Mouse (Mus musculus) kidney, embryonic 16.5 days (tissue): ENCODE data around the gene Pdgfb. TPM values are rescaled to one million over a fixed set of nuclear protein-coding genes. Genes with fewer than 3 reads are reported as not detected.

Source experiments
- ATAC-seq: fragments of 200-750 bp; cut with Nextera tagmentation; 2 replicates; pipeline ENCODE4 v1.8.0; 2017; ENCODE audit warnings: moderate TSS enrichment; ENCODE audit not compliant: low FRiP score, low TSS enrichment
- H3K27ac ChIP-seq: fragments of 300-500 bp; sonication (generic); 2 replicates; pipeline ENCODE4 v1.5.1; 2014; ENCODE audit warnings: low read length
- H3K27me3 ChIP-seq: fragments of 300-500 bp; sonication (generic); 2 replicates; pipeline ENCODE4 v1.6.1; 2014; ENCODE audit warnings: low read length, control low read depth, mixed read lengths; ENCODE audit not compliant: insufficient read depth
- H3K36me3 ChIP-seq: fragments of 300-500 bp; sonication (generic); 2 replicates; pipeline ENCODE4 v1.6.1; 2014; ENCODE audit warnings: low read length, control low read depth, mixed read lengths; ENCODE audit not compliant: insufficient read depth
- H3K4me1 ChIP-seq: fragments of 300-500 bp; sonication (generic); 2 replicates; pipeline ENCODE4 v1.6.1; 2014; ENCODE audit warnings: low read length, control low read depth, mixed read lengths; ENCODE audit not compliant: insufficient read depth
- H3K4me2 ChIP-seq: fragments of 300-500 bp; sonication (generic); replicated peaks from 2 replicates; pipeline ENCODE4 v1.6.1; 2014; ENCODE audit warnings: low read depth, low read length
- H3K4me3 ChIP-seq: fragments of 300-500 bp; sonication (generic); 2 replicates; pipeline ENCODE4 v1.5.1; 2014; ENCODE audit warnings: mild to moderate bottlenecking, low read length
- H3K9ac ChIP-seq: fragments of 300-500 bp; sonication (generic); replicated peaks from 2 replicates; pipeline ENCODE4 v1.6.1; 2014; ENCODE audit warnings: low read length
- H3K9me3 ChIP-seq: fragments of 300-500 bp; sonication (generic); 2 replicates; pipeline ENCODE4 v1.6.1; 2016; ENCODE audit warnings: low read length, control low read depth
- WGBS: fragments of 180-500 bp; shearing (Covaris S2); extraction: QIAGEN DNeasy Blood & Tissue Kit; methylation state at CpG from one replicate; pipeline ENCODE4 v1.1.7; 2014; 5-methylcytosine and 5-hydroxymethylcytosine counted together
- polyA plus RNA-seq: library from polyadenylated mRNA; unstranded; fragments of >200 nt; fragmentation: Nextera tagmentation; extraction: Ambion mirVana; gene quantifications from 2 replicates; pipeline ENCODE4 v1.2.1, GENCODE M21; 2015

The Pdgfb gene
- polyA plus RNA-seq, 1 experiment from 2014 or later = 6.2 TPM

- Histone ChIP-seq H3K9me3 (no peaks in the 10 kb centered on the region; the same call in 1 of the 2 replicates), H3K27ac (no peak overlapping the region), H3K4me2 (no peak overlapping the region), H3K4me1 (no peaks in the 10 kb centered on the region), H3K9ac (no peak overlapping the region), H3K4me3 (no peak overlapping the region), H3K27me3 (no peaks in the 10 kb centered on the region), H3K36me3 (no peaks in the 10 kb centered on the region)
- WGBS = 80% methylated on average over 6 of the region's 6 CpGs
- no peak for ATAC-seq
Measured at GRCm38 (mm10) chr15:80035341-80035885, 20.6 kb upstream of the Pdgfb start.

GRCm38 (mm10) chr15:80034913-80035312 lies 20.1 kb upstream of the Pdgfb start:
- Histone ChIP-seq H3K4me3 (no peak overlapping the region), H3K4me1 (no peaks in the 10 kb centered on the region), H3K27ac (no peak overlapping the region), H3K36me3 (no peaks in the 10 kb centered on the region), H3K27me3 (no peaks in the 10 kb centered on the region), H3K4me2 (no peak overlapping the region), H3K9me3 (no peaks in the 10 kb centered on the region; the same call in 1 of the 2 replicates), H3K9ac (no peak overlapping the region)
- ATAC-seq = no peak

- Histone ChIP-seq H3K4me1 (no peaks in the 10 kb centered on the region), H3K4me3 (no peak overlapping the region)
Measured at GRCm38 (mm10) chr15:80034366-80034765, 19.6 kb upstream of the Pdgfb start.

GRCm38 (mm10) chr15:80031133-80031532 lies 16.4 kb upstream of the Pdgfb start:
- H3K27me3 ChIP-seq = no peaks in the 10 kb centered on the region
- H3K9ac ChIP-seq = no peak overlapping the region
- no peak for ATAC-seq
- H3K9me3 ChIP-seq = no peaks in the 10 kb centered on the region; the same call in 1 of the 2 replicates
- H3K36me3 ChIP-seq = no peaks in the 10 kb centered on the region
- H3K4me2 ChIP-seq = no peak overlapping the region
- H3K4me3 ChIP-seq = no peak overlapping the region
- no peak overlapping the region for H3K27ac ChIP-seq
- peaks cover 12% of the 10 kb centered on the region for H3K4me1 ChIP-seq
- 84% methylated on average over 4 of the region's 4 CpGs for WGBS

More at GRCm38 (mm10) chr15:80034366-80034765, 19.6 kb upstream of the Pdgfb start:
- Histone ChIP-seq H3K9ac (no peak overlapping the region), H3K36me3 (no peaks in the 10 kb centered on the region), H3K27me3 (no peaks in the 10 kb centered on the region), H3K9me3 (no peaks in the 10 kb centered on the region; the same call in 1 of the 2 replicates), H3K4me2 (no peak overlapping the region), H3K27ac (no peak overlapping the region)
- WGBS = 65% methylated on average over 7 of the region's 7 CpGs
- ATAC-seq = no peak

GRCm38 (mm10) chr15:80030399-80030798 lies 15.6 kb upstream of the Pdgfb start:
- Histone ChIP-seq H3K9ac (no peak overlapping the region), H3K4me3 (no peak overlapping the region), H3K27me3 (no peaks in the 10 kb centered on the region), H3K27ac (no peak overlapping the region), H3K4me2 (no peak overlapping the region), H3K36me3 (no peaks in the 10 kb centered on the region), H3K4me1 (peaks cover 15% of the 10 kb centered on the region), H3K9me3 (no peaks in the 10 kb centered on the region; the same call in 1 of the 2 replicates)
- WGBS = 86% methylated on average over 10 of the region's 10 CpGs
- no peak for ATAC-seq

GRCm38 (mm10) chr15:80028862-80029261 lies 14.1 kb upstream of the Pdgfb start:
- 63% methylated on average over 5 of the region's 5 CpGs for WGBS
- Histone ChIP-seq H3K9me3 (no peaks in the 10 kb centered on the region; the same call in 1 of the 2 replicates), H3K9ac (no peak overlapping the region), H3K4me2 (no peak overlapping the region), H3K4me3 (no peak overlapping the region), H3K36me3 (no peaks in the 10 kb centered on the region), H3K4me1 (peaks cover 30% of the 10 kb centered on the region), H3K27ac (no peak overlapping the region), H3K27me3 (no peaks in the 10 kb centered on the region)
- no peak for ATAC-seq

GRCm38 (mm10) chr15:80026689-80027353 lies 12.0 kb upstream of the Pdgfb start:
- 55% methylated on average over 14 of the region's 14 CpGs for WGBS
- no peak for ATAC-seq
- peaks cover 32% of the 10 kb centered on the region for H3K4me1 ChIP-seq
- H3K27me3 ChIP-seq = no peaks in the 10 kb centered on the region
- no peak overlapping the region for H3K4me2 ChIP-seq
- H3K27ac ChIP-seq = no peak overlapping the region
- no peak overlapping the region for H3K4me3 ChIP-seq
- H3K36me3 ChIP-seq = no peaks in the 10 kb centered on the region
- no peaks in the 10 kb centered on the region; the same call in 1 of the 2 replicates for H3K9me3 ChIP-seq
- H3K9ac ChIP-seq = no peak overlapping the region

- ATAC-seq = no peak
- WGBS = 71% methylated on average over 5 of the region's 5 CpGs
- H3K4me1 ChIP-seq = peaks cover 32% of the 10 kb centered on the region
Measured at GRCm38 (mm10) chr15:80026061-80026460, 11.3 kb upstream of the Pdgfb start.

GRCm38 (mm10) chr15:80025615-80026014 lies 10.8 kb upstream of the Pdgfb start:
- Histone ChIP-seq H3K4me2 (no peak overlapping the region), H3K27me3 (no peaks in the 10 kb centered on the region), H3K4me3 (no peak overlapping the region), H3K9me3 (no peaks in the 10 kb centered on the region), H3K4me1 (peaks cover 32% of the 10 kb centered on the region), H3K36me3 (no peaks in the 10 kb centered on the region), H3K9ac (no peak overlapping the region), H3K27ac (no peak overlapping the region)
- no peak for ATAC-seq
- 50% methylated on average over 7 of the region's 7 CpGs for WGBS

More at GRCm38 (mm10) chr15:80026061-80026460, 11.3 kb upstream of the Pdgfb start:
- H3K9ac ChIP-seq = no peak overlapping the region
- no peak overlapping the region for H3K4me3 ChIP-seq
- no peaks in the 10 kb centered on the region for H3K36me3 ChIP-seq
- no peaks in the 10 kb centered on the region for H3K27me3 ChIP-seq
- H3K9me3 ChIP-seq = no peaks in the 10 kb centered on the region; the same call in 1 of the 2 replicates
- H3K4me2 ChIP-seq = no peak overlapping the region
- H3K27ac ChIP-seq = no peak overlapping the region
